Mouse (Mus musculus) adrenal gland (tissue): ENCODE results near the gene Cd247.
"Not testable (repeated sequence)": the region's sequence is repeated elsewhere in the genome, so short reads cannot be mapped to it uniquely, and the experiment has no call there.

ENCODE experiments used
- intact Hi-C: fragments of 180-260 bp; cut with DNase I; formaldehyde crosslinking; loops from one replicate; pipeline ENCODE4 v1.15.1; 2025
- long read RNA-seq, 2 experiments: library from polyadenylated mRNA; unstranded; transcript quantifications; one replicate each; pipeline ENCODE4 v2.0.0; 2020; ENCODE audit warnings: borderline replicate concordance in 1 of 2; ENCODE audit not compliant: insufficient replicate concordance in 1 of 2

The Cd247 gene
- long read RNA-seq, experiment 1 = 0 reads
- long read RNA-seq, experiment 2, partial matches to known transcripts = 0 of 1 reads
- long read RNA-seq, experiment 2, other reads (novel, unspliced or antisense) = 1 of 1 reads

DNA sequence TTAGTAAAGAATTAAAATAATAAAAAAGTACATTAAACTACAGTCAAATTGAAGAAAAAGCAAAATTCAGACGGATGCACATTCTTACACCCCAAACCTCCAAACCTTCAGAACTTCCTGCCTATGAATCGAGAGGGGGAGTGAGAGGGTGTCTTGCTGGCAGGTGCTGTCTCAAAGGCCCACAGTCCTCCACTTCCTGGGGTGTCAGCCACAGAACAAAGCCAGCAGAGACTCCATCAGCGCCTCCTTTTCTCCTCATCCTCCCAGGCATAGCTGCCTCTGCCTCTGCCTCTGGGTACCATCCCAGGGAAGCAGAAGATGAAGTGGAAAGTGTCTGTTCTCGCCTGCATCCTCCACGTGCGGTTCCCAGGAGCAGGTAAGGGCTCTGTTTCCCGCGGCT, at the start of gene Cd247:
Gene Cd247 (plus strand): TSS at position 171 of the 400 bp plus-strand sequence.
- intact Hi-C loops = no loop called here

DNA sequence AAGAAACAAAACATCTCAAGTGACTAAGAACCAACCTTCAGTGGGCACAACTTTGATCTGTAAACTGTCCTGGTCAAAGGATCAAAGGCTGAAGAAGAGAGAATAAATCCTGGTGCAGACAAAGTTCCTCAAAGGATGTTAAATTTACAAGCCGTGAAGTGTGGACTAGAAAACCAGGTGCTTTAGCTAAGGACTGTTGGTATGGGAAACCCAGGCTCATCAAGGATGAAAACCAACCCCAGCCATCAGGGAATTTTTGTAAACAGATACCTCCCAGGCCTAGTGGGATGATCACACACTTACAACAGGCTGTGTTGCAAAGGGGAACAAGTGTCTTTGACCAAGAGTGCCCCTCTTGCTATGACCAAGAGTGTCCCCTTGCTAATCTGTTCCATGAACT, 49.5 kb upstream of the Cd247 start:
- intact Hi-C loops = loop anchor here (2.0 to 5.0 kb wide), 2 partner anchors 16 to 157 kb away; no protein-coding TSS in a partner anchor

DNA sequence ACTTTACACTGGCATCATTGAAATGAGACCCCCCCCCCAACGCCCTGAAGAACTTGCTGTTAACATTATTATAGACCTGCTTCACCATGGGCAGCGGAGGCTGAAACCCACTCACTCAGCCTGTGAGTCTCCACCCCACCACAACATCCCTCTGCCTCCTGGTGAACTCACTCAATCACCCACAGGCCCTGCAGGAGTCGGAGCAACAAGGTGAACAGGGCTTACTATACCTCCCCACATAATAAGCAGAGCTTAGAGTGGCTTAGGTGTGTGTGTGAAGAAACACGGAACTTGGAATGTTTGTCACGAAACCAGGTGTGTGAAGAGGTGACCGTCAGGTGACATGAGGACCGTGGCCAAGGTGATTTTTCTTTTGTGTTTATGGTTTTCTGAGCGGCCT, 46.5 kb upstream of the Cd247 start:
- intact Hi-C loops = no loop called here

DNA sequence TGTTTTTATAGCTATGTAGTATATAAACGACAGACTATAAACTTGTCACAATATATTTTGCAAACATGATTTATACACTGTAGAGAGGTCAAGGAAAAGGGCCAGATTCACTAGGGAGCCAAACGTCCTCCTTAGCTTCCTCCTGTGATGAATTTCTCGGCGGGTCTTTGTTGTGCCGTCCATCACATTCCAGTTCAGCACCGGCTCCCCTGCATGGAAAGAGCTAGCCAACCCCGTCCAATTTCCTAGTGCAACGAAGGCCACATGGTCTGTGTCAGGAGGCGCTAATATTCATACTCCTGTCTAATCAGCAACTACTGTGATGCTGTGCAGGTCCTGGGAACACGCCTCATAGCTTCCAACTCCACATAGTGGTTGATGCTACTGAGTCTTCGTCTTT, 40.4 kb upstream of the Cd247 start:
- intact Hi-C loops = no loop called here

DNA sequence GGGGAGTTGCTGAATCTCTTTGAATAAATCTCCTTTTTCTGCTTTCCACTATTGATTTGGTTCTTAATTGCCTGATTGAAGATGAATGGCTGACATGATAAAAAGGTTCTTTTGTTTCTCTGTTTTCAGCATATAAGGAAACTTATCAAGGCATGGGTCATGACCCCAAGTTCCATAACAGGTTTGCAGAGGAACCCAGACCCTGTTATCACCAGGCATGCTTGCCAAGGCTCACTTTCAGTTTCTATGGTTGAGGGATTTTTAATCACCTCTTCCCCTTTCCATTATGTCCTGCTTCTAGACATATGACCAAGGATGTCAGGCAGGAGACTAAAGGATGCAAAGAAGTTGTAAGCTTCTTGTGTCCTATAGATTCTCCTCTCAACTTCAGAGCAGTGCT, 37.3 kb upstream of the Cd247 start:
- intact Hi-C loops = no loop called here

DNA sequence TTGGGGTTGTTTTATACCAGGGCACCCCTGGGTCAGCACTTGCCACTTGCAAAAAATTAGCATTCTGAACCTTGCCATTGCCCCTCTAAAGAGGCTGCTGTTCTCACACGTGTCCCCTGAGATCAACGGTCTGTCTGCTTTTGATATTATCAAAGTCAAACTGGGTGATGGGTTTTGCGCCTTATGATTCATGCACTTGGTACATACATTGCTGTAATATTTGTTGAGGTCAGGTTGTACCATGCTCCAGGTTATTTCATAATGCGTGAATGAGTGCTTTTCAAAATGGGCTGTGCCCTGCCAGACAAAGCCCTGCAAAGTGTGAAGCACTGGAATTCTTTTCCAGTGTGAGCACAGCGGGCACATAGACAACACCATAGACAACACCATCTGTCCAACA, 36.6 kb upstream of the Cd247 start:
- intact Hi-C loops = no loop called here

DNA sequence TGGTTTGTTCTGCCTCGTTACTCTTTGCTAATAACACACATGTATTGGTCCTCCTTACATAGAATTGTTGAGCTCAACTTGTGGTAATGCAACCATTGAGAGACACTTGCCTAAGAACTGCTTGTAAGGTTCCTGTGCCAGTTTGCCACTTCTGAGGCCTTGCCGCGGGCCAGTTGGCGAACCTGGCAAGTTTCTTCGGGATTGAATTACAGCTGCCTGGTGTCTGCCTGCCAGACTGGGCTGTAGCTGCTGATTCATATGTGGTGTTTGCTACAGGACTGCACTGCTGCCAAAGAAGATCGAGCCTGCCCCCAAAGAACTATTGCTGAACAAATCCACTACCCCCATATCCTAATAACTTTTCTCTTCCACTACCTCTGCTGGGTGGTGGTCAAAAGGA, 34.3 kb upstream of the Cd247 start:
- intact Hi-C loops = loop anchor here (2.0 kb wide), 1 partner anchor 15 kb away; no protein-coding TSS in a partner anchor

DNA sequence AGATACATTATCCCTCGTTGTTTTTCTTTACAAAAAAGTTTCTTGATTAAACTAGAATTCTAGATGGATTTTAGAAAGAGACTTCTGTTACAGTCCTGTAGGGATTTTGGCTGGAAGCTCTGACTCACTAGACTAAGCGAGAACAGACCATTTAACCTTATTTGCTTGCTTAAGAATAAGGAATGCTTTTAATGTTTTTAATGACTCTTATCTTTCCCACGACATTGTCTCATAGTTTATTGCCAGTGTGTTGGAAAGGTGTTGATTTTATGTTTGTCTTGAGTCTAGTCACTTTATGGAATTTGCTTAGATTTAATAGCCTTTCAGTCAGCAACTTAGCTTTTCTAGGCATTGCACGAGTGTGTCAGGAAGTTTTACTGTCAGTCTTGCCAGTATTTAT, 33.3 kb upstream of the Cd247 start:
- intact Hi-C loops = loop anchor here (2.0 kb wide), 1 partner anchor 16 kb away; no protein-coding TSS in a partner anchor

DNA sequence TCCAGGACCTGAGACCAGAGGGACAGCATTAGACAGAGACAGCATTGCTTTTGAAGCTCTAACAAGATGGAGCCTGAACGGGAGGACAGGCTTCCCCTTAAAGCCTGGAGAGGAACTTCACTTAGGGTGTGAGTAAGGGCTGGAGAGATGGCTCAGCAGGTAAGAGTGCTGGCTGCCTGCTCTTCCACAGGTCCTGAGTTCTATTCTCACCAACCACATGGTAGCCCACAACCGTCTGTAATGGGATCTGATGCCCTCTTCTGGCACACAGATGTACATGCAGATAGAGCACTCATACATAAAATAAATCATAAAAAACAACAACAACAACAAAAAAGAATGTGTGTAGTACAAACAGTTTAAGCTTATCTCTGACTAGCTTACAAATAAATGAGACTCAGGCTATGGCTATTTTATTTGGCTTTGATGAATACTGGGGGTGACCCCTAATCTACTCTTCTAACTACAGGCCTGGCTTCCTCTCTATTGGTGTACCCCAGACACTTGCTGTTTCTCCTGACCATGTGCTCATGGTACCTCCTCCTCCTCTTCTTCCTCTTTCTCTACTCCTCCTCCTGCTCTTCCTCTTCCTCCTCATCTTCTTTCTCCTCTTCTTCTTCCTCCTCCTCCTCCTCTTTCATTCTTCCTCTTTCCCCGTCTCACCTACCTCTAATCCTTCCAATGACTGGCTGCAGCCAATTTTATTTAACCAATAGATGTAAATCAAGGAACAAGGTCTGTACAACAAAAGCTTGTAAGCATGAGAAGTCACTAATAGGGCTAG, 26.8 kb upstream of the Cd247 start:
- intact Hi-C loops = no loop called here

DNA sequence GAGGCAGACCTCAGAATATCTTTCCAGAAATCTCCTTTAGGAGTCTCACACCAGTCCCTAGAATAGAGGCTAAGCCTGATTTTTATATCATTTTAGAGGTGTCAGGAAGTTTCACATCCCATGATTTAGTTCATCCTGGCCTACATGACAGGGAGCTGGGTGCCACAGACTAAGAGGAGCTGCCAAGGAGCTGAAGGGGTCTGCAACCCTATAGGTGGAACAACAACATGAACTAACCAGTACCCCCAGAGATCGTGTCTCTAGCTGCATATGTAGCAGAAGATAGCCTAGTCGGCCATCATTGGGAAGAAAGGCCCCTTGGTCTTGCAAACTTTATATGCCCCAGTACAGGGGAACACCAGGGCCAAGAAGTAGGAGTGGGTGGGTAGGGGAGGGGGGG, 26.0 kb upstream of the Cd247 start:
- intact Hi-C loops = not testable (repeated sequence)

DNA sequence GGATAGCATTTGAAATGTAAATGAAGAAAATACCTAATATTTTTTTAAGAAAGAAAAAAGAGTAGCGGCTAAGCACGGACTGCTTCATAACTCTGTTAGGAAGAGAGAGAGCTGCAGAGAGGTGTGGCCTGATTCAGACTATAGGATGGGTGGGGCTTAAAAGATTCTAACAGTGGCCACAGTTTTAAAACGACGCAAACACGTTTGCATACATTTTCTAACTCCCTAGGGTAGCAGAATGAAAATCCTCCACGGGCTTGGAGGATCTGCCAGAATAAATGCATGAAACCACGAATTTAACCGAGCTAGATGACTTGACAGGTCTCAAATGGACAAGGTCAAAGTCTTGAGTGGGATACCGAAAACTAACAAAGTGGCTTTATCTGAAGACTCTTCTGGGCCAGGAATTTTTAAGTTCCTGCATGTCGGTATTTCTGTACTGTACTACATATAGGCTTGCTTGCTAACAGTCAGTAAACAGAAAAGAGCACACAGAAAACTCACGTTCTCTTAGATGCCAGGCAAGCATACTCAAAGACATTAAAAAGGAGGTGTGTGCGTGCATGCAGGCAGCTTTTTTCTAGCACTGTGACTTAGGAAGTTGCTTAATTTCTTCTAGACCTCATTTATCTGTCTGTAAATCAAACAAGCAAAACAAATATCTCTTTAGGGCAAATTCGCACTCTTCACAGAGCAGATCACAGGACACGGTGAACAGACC, 25.4 kb upstream of the Cd247 start:
- intact Hi-C loops = no loop called here

DNA sequence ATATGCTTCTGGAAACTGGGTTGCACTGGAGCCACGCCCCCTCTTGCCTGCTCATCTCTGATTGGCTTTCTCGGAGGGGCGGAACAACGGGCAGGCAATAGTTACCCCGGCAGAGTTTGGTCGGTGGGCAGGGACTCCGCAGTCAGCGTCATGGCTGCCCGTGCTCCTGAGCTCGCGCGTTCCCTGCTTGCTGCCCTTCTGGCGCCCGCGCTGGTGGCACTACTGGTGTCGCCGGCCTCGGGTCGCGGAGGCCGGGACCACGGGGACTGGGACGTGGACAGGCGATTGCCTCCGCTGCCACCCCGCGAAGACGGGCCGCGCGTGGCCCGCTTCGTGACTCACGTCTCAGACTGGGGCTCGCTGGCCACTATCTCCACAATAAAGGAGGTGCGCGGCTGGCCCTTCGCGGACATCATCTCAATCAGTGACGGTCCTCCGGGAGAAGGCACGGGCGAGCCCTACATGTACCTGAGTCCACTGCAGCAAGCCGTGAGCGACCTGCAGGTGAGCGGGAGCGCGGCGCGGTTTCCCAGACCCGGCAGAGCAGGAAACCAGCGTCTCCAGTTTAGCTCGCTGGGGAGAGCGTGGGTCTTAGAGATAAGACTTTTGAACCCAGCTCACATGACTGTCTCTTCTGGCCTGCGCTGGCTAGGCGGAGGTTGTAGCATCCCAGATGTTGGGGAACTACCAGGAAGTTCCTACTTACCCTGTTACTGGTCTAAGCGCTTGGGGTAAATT, 24.7 kb upstream of the Cd247 start, which contains the start of gene Creg1:
Gene Creg1 (plus strand): TSS at position 112 of the 738 bp plus-strand sequence.
- intact Hi-C loops = no loop called here

DNA sequence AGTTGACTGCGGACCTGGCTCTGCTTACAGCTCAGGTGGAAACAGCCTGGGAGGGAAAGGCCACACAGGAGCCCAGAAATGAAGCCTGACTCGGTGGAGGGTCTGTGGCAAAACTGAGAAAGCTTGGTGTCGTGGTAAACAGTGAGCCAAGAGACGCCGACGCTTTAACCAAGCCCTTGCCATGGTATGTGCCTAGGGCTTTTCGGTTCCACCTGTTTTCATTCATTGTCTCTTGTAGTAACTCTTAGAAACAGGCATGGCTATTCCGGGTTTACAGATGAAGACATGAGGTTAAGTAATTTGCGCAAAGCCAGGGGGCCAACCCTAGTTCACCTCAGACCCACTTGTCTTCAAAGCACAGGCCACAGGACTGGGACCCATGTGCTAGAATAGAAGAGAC, 23.9 kb upstream of the Cd247 start:
- intact Hi-C loops = no loop called here

DNA sequence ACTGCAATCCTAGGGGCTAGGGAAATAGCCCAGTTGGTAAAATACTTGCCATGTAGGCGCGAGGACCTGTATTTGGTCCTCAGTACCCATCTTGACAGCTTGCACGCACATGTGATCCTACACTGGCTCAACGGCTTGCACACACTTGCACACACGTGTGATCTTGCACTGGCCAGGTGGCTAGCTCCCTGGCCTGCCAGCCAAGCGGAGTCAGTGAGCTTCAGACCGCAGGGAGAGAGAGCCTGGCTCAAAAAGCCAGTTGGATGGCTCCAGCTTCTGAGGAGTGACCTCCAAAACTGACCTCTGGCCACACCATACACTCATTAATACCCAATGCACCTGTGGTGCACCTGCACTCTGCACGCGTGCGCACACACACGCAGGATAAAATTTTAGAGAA, 23.4 kb upstream of the Cd247 start:
- intact Hi-C loops = no loop called here

DNA sequence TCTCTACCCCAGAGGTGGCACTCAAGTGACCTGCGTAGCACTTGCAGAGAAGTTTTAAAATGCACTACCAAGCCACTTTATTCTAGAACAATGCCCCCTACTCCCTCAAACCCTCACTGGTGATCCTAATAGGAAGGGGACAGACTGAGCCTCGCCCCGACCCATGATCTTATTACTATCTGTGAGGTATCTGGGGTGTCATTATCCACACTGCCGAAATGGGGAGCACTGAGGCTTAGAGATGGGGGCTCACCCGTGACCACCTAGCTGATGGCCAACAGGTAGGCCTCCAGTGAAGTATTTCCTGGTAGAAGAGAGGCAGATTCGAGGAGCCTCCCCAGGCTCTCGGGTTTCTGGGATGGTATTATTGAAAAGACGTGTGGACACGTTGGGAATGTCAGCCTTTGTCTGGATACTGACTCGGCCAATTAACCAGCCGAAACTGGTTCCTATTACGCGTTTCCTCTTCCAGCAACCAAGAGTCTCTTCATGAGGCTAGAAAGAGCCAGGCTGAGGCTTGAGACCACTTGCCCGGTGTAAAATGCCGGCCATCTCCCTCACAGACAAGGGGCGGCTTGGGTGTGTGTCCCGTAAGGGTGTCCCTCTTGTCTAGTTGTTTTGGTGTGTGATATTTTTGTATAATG, 22.7 kb upstream of the Cd247 start:
- intact Hi-C loops = no loop called here

DNA sequence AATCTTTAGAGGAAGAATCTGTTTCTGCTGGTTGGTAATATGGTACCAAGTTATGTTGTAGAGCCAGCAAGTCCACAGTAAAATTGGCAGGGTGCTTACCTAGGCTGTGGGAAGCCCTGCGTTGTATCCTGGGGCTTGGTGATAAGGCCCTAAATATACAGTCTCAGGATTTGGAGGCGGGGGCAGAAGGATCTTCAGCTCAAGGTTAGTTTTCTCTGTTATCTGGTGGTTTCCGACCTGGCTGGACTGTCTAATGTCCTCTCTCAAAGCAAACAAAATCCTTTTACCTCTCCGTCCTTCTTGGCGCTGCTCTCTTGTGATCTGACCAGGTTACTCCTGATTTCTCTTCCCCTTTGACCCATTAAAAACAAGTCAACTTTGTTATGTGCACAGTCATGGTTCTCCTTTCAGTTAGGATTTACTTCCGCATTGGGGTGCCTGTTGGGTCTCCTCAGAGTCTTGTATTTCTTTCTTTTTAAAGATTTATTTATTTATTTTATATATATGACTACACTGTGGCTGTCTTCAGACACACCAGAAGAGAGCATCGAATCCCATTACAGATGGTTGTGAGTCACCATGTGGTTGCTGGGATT, 22.1 kb upstream of the Cd247 start:
- intact Hi-C loops = no loop called here

DNA sequence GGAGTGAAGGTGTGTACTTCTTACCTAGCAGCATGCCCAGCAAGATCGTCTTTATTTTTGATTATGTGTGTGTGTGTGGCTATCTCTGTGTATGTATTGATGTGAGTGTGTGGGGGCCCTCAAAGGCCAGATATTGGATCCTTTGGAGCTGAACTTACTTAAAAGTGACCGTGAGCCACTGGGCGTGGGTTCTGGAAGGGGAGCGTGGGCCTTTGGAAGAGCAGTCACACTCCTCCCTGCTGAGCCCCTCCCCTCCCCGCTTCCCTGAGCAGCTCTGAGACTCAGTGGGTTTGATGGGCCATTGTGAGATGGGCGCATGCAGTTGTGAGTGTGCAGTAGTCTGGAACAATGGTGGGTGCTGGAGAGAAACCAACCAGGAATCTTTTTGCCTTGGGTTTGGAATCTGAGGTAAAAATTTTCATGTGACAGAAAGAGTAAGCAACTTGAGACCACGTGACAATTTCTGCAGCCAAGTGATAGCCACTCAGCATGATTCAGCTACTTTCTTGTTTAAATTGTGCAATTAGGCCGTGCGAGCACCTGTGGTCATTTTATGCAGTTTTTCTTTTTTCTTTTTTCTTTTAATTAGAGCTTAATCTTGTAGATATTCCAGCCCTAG, 19.5 kb upstream of the Cd247 start:
- intact Hi-C loops = no loop called here

DNA sequence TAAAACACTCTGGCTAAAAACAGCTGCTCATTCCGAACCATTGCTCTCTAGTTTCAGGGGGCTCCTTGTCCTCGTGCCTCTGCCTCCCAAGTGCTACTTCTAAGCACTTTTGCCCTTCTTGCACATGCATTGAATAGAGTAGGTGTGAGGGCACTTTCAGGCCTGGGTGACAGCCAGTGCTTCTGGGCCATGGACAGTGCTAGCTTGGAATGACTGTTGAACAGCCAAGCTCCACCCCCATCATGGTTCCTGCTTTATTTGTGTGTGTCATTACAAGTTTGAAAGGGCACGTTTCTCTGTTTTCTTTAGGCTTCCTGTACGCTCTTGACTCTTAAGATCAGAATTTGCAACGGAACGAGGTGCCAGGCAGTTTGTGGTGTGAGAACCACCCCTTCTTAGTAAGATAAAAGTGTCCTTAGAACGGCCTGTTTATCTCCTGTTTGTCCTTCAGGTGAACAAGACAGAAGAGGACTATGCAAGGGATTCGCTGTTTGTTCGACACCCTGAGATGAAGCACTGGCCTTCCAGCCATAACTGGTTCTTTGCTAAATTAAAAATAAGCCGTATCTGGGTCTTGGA, 18.2 kb upstream of the Cd247 start:
- intact Hi-C loops = no loop called here

DNA sequence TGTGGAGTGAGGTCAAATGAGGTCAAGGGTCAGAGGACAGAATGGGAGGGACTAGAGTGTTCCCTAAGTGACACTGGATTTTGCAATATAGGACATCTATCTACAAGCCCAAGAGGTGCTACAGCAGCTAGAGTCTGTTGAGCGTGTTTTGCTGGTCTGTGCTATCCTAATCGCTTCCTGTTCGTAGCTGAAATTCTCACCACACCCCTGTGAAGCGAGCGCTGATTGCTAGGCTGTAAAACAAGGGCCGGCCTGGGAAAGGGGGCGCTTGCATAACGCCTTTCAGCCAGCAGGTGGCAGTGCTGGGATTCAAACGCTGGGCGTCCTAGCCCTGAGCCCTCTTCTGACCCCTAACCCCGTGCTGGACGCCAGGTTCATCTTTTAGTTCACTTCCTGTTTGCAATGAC, 17.0 kb upstream of the Cd247 start:
- intact Hi-C loops = no loop called here

DNA sequence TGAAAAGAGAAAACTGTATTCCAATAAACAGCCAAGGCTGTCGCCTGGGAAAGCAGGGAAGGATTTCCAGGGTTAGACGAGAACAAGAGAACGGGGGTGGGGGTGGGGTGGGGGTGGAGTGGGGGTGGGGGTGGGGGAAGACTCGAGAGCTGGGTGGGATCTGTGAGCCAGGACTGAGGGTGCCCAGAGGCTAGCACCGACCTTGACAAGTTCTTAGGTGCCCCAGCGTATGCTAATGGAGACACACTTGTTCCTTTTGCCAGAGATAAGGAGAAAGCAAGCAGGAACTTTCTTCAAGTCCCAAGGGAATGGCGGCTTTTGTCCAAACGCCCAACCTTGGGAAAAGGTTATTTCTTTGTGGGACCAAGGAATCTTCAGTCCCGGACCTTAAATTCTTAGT, 16.5 kb upstream of the Cd247 start:
- intact Hi-C loops = no loop called here
